Mouse (Mus musculus) embryonic facial prominence, embryonic 10.5 days (tissue): Measurements from ENCODE around the gene Phf11d. TPM values are rescaled to one million over a fixed set of nuclear protein-coding genes. Genes with fewer than 3 reads are reported as not detected.
"Not testable (repeated sequence)": the region's sequence is repeated elsewhere in the genome, so short reads cannot be mapped to it uniquely, and the experiment has no call there.

Source experiments
- DNase-seq: peaks from one replicate; pipeline ENCODE4 v3.0.0-alpha.2; 2017; ENCODE audit warnings: low spot score
- H3K27ac ChIP-seq: fragments of 300-500 bp; sonication (generic); replicated peaks from 2 replicates; pipeline ENCODE4 v1.5.1; 2016; ENCODE audit warnings: mild to moderate bottlenecking
- H3K27me3 ChIP-seq: fragments of 300-500 bp; sonication (generic); replicated peaks from 2 replicates; pipeline ENCODE4 v1.6.1; 2016; ENCODE audit warnings: low read depth, mild to moderate bottlenecking; ENCODE audit not compliant: poor library complexity, severe bottlenecking
- H3K36me3 ChIP-seq: fragments of 300-500 bp; sonication (generic); replicated peaks from 2 replicates; pipeline ENCODE4 v1.6.1; 2016; ENCODE audit warnings: mild to moderate bottlenecking, moderate library complexity
- H3K4me1 ChIP-seq: fragments of 300-500 bp; sonication (generic); 2 replicates; pipeline ENCODE4 v1.6.1; 2016
- H3K4me3 ChIP-seq: fragments of 300-500 bp; sonication (generic); 2 replicates; pipeline ENCODE4 v1.5.1; 2016; ENCODE audit warnings: mild to moderate bottlenecking, moderate library complexity
- H3K9me3 ChIP-seq: fragments of 300-500 bp; sonication (generic); 2 replicates; pipeline ENCODE4 v1.6.1; 2016; ENCODE audit warnings: mild to moderate bottlenecking
- WGBS: fragments of 180-500 bp; shearing (Covaris S2); methylation state at CpG from one replicate; pipeline ENCODE4 v1.1.7; 2016; 5-methylcytosine and 5-hydroxymethylcytosine counted together
- polyA plus RNA-seq: library from polyadenylated mRNA; unstranded; fragments of >200 nt; fragmentation: Nextera tagmentation; extraction: Ambion mirVana; gene quantifications from 2 replicates; pipeline ENCODE4 v1.2.1, GENCODE M21; 2016

Phf11d gene
- polyA plus RNA-seq, 1 experiment from 2014 or later, result 0.16 TPM

DNA sequence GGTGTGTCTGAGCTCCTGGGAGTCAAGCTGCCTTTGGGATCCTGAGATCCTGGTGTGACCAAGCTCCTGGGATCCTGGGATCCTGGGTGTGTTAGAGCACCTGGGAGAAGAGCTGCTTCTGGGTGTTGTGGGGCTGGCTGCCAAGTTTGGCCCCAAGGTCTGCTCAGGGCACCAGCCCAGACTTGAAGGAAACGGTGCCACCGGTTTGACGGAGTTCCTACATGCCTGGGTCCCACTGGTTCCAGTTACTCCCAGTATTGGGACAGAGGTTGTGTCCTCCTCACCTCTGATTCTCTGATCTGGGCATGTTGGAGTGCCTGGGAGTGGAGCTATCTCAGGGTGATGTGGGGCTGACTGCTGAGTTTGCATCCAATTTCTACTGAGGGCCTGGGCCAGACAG lies 46.2 kb downstream of the Phf11d start:
- H3K4me3 ChIP-seq, H3K4me1 ChIP-seq, H3K36me3 ChIP-seq, H3K27ac ChIP-seq, H3K9me3 ChIP-seq, H3K27me3 ChIP-seq, DNase-seq: not testable (repeated sequence)
- WGBS, result 88% methylated on average over 3 of the region's 3 CpGs

Other genes starting within 250 kb of the Phf11d start
- not detected in 2 replicates for gene 1700129C05Rik, start 222.6 kb downstream of the Phf11d start, polyA plus RNA-seq
- not detected in 2 replicates for gene Gm5142, start 186.7 kb downstream of the Phf11d start, polyA plus RNA-seq
- 121 and 123 TPM in 2 replicates for gene Rcbtb1, start 164.3 kb downstream of the Phf11d start, polyA plus RNA-seq
- gene Gm6904, start 105.3 kb downstream of the Phf11d start, polyA plus RNA-seq, result not detected in 2 replicates
- gene Phf11a, start 67.9 kb downstream of the Phf11d start, polyA plus RNA-seq, result not detected in 2 replicates
- 0.21 TPM in 1 of 2 replicates, not detected in the other for gene Phf11b, start 24.1 kb downstream of the Phf11d start, polyA plus RNA-seq
- gene Phf11c, start 29.9 kb upstream of the Phf11d start, polyA plus RNA-seq, result 0.78 and 1.0 TPM in 2 replicates
- 11.1 and 13.5 TPM in 2 replicates for gene Setdb2, start 75.4 kb upstream of the Phf11d start, polyA plus RNA-seq
- gene Cab39l, start 75.5 kb upstream of the Phf11d start, polyA plus RNA-seq, result 44.9 and 45.7 TPM in 2 replicates
- gene Cdadc1, start 232.5 kb upstream of the Phf11d start, polyA plus RNA-seq, result 24.7 and 28.9 TPM in 2 replicates